Mouse (Mus musculus) heart, embryonic 11.5 days (tissue): ENCODE data around the gene Gm37240. TPM values are rescaled to one million over a fixed set of nuclear protein-coding genes. Genes with fewer than 3 reads are reported as not detected.

Source experiments
- ATAC-seq: fragments of 200-750 bp; cut with Nextera tagmentation; replicated peaks from 2 replicates; pipeline ENCODE4 v1.8.0; 2017; ENCODE audit warnings: moderate library complexity; ENCODE audit not compliant: insufficient number of reproducible peaks, low FRiP score, low TSS enrichment
- H3K27ac ChIP-seq: fragments of 300-500 bp; sonication (generic); 2 replicates; pipeline ENCODE4 v1.5.1; 2014; ENCODE audit warnings: mild to moderate bottlenecking, low read depth, low read length
- H3K27me3 ChIP-seq: fragments of 300-500 bp; sonication (generic); 2 replicates; pipeline ENCODE4 v1.6.1; 2014; ENCODE audit warnings: mild to moderate bottlenecking, low read length, mixed read lengths; ENCODE audit not compliant: control insufficient read depth, insufficient read depth
- H3K36me3 ChIP-seq: fragments of 300-500 bp; sonication (generic); 2 replicates; pipeline ENCODE4 v1.6.1; 2014; ENCODE audit warnings: mild to moderate bottlenecking, low read length, moderate library complexity, mixed read lengths; ENCODE audit not compliant: control insufficient read depth, insufficient read depth
- H3K4me1 ChIP-seq: fragments of 300-500 bp; sonication (generic); 2 replicates; pipeline ENCODE4 v1.6.1; 2014; ENCODE audit warnings: low read length; ENCODE audit not compliant: control insufficient read depth, insufficient read depth
- H3K4me2 ChIP-seq: fragments of 300-500 bp; sonication (generic); 2 replicates; pipeline ENCODE4 v1.6.1; 2014; ENCODE audit warnings: mild to moderate bottlenecking, moderate library complexity
- H3K4me3 ChIP-seq: fragments of 300-500 bp; sonication (generic); 2 replicates; pipeline ENCODE4 v1.5.1; 2014; ENCODE audit warnings: low read depth, low read length
- H3K9ac ChIP-seq: fragments of 300-500 bp; sonication (generic); 2 replicates; pipeline ENCODE4 v1.6.1; 2014; ENCODE audit warnings: mild to moderate bottlenecking, low read depth, low read length, moderate library complexity
- H3K9me3 ChIP-seq: fragments of 300-500 bp; sonication (generic); replicated peaks from 2 replicates; pipeline ENCODE4 v1.6.1; 2016; ENCODE audit warnings: low read length; ENCODE audit not compliant: control insufficient read depth
- WGBS: fragments of 180-500 bp; shearing (Covaris S2); extraction: QIAGEN DNeasy Blood & Tissue Kit; methylation state at CpG from one replicate; pipeline ENCODE4 v1.1.7; 2014; ENCODE audit not compliant: insufficient replicate concordance; 5-methylcytosine and 5-hydroxymethylcytosine counted together
- polyA plus RNA-seq: library from polyadenylated mRNA; unstranded; fragments of >200 nt; fragmentation: Nextera tagmentation; extraction: Ambion mirVana; gene quantifications from 2 replicates; pipeline ENCODE4 v1.2.1, GENCODE M21; 2014

Gene Gm37240
- polyA plus RNA-seq, 1 experiment from 2014 or later, result 4.5 TPM

DNA sequence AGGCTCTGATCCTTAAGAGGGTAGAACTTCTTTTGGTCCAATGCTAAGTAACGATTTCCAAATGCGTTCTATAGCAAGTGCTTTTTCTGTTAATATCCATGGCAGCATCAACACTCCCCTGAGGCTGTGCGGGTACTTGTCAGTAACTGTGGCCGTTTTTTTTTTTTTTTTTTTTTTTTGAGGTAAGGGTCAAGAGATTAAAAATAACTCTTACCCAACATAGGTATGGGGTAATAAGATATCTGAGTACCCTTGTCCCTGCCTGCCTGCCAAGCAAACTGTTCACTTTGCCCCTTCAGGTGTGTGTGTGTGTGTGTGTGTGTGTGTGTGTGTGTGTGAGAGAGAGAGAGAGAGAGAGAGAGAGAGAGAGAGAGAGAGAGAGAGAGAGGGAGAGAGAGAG is 1403.0 kb downstream of the Gm37240 start:
- no peak overlapping the region for H3K9ac ChIP-seq
- H3K27me3 ChIP-seq, result peaks cover 23% of the 10 kb centered on the region
- no peak overlapping the region for H3K4me2 ChIP-seq
- H3K4me1 ChIP-seq, result peaks cover 16% of the 10 kb centered on the region
- WGBS, result 77% methylated on average over 4 of the region's 4 CpGs
- H3K9me3 ChIP-seq, result no peaks in the 10 kb centered on the region
- no peaks in the 10 kb centered on the region for H3K36me3 ChIP-seq
- no peak overlapping the region for H3K4me3 ChIP-seq
- ATAC-seq, result no peak
- H3K27ac ChIP-seq, result no peak overlapping the region

DNA sequence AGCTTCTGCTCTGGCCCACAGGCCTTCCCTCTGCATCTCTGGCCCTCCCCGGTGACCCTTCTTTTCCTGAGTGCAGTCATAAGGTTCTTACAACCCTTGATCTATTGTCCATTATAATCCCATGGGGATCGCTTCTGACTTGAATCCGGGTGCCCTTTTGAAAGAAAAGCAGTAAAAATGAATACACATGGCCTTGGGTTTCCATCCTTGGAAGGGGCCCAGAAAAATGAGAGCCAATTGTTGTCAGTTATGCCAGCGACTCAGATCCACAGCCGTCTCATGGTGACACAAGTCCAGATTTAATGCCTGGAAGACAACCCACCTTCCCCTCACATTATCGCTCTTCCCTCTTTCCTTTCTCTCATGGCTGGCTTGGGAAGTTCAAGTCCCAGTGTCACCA is 1405.2 kb downstream of the Gm37240 start:
- H3K27ac ChIP-seq, result no peak overlapping the region

DNA sequence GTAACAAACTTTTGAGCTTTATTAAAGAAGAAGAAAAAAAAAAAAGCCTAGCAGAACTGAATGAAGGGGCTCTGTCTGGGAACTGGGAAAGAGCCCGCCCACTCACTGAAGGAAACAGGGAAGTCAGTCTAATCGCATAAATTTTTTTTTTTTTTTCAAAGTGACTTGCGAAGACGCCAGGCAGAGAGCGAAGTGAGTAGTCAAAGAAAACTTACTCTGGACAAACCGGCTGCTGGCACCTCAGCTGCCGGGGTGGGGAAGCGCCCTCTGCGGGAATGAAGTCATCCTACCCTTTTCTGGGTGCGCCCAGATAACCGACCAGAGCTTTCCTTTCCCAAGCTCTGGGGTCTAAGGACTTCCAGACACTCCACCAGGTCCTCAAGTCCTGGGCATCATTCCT is 1406.2 kb downstream of the Gm37240 start:
- peak overlapping the region; percentile 63 for H3K4me3 ChIP-seq
- H3K27ac ChIP-seq, result no peak overlapping the region
- H3K36me3 ChIP-seq, result no peaks in the 10 kb centered on the region
- no peak for ATAC-seq
- 2% methylated on average over 11 of the region's 11 CpGs for WGBS
- H3K9ac ChIP-seq, result no peak overlapping the region
- peaks cover 54% of the 10 kb centered on the region for H3K27me3 ChIP-seq
- H3K4me1 ChIP-seq, result peaks cover 16% of the 10 kb centered on the region
- no peaks in the 10 kb centered on the region for H3K9me3 ChIP-seq
- peak overlapping the region; percentile 97 for H3K4me2 ChIP-seq

More for the DNA sequence above, 1405.2 kb downstream of the Gm37240 start:
- ATAC-seq, result no peak
- no peaks in the 10 kb centered on the region for H3K9me3 ChIP-seq
- H3K4me3 ChIP-seq, result no peak overlapping the region
- 83% methylated on average over 6 of the region's 6 CpGs for WGBS
- H3K36me3 ChIP-seq, result no peaks in the 10 kb centered on the region
- peaks cover 45% of the 10 kb centered on the region for H3K27me3 ChIP-seq
- H3K9ac ChIP-seq, result no peak overlapping the region
- H3K4me1 ChIP-seq, result peaks cover 16% of the 10 kb centered on the region
- no peak overlapping the region for H3K4me2 ChIP-seq

DNA sequence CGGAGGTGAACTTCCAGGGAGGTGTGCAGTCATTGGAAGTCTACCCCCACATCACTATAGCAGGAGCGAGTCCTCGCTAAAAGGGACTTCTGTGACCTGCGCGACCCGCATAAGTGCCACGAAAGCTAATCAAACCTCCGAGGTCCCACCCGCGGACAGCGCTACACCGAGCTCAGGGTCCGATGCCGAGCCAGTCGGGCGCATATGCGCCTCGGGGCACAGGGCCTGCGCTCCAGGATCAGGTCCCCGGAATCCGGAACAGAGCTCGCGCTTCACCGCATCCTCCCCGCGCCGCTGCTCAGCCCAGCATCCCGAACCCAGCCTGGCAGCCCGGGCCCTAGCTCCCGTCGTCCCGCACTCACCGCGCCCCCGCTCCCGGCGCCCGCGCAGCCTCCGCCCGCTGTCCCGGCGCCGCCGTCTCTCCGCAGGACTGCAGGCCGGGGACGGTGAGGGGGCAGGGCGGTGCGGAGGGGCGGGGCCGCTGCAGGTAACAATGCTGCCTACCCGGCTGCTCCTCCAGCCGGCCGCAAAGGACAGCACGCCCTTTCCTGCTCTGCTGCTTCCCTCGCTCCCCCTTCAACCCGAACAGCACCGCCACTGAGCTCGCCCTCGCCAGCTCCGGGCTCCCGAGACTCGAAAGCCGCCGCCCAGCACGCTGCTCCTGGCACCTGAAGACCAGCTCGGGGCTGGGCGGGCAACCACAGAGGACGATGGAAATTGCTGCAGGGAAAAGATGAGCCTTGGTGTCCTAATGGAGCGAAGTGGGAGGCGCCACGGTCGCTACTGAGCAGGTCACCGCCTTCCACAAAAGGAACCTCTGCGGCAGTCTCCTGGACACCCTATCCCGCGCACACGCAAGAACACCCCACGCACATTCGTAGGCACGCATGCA is 1407.1 kb downstream of the Gm37240 start, which contains the start of gene Fhdc1:
Gene Fhdc1, minus strand, starts transcription at position 424 of the 892 bp plus-strand sequence.
- ATAC-seq, result peak; percentile 82
- H3K9me3 ChIP-seq, result no peaks in the 10 kb centered on the region
- peak within 1 kb of the TSS; percentile 63 for H3K4me3 ChIP-seq
- H3K9ac ChIP-seq, result peak within 1 kb of the TSS; percentile 66
- peaks cover 16% of the 10 kb centered on the region for H3K4me1 ChIP-seq
- under 1% methylated on average over 78 of the region's 82 CpGs for WGBS
- no peaks in the 10 kb centered on the region for H3K36me3 ChIP-seq
- peaks cover 61% of the 10 kb centered on the region for H3K27me3 ChIP-seq
- H3K27ac ChIP-seq, result no peak within 1 kb of the TSS
- peak within 1 kb of the TSS; percentile 97 for H3K4me2 ChIP-seq

DNA sequence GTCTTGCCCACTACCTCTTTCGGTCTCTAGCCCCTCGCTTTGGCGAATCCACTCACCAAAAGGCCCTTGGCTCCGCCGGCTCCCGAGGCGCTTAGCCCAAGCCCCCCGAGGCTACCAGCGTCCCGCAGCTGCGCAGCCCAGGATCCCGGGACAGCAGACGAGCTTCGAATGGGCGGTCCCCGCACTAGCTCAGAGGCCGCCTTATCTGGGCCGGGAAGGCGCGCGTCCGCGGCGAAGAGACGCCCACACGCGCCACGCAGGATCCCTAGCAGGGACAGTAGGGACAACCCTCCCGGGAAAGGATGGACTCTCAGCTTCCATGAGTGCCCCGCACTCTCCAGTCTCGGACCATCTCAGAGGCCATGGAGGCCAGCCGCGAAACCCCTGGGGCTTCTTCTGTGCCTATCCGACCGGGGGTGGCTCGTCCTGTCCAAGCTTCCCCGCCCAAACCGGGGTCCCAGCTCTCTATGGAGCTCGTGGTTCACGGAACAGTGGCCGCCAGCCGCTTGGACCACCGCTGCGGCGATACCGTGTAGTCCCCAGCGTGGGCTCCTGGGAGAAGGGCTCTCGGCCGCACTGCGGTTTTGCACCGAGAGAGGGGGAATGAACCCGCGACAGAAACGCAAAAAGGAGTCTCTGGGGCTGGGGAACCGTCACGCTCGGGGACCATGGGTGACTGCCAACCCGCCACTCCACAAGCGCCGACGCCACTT is 1407.9 kb downstream of the Gm37240 start:
- no peaks in the 10 kb centered on the region for H3K36me3 ChIP-seq
- H3K4me1 ChIP-seq, result peaks cover 16% of the 10 kb centered on the region
- H3K27ac ChIP-seq, result no peak overlapping the region
- peak overlapping the region; percentile 97 for H3K4me2 ChIP-seq
- no peaks in the 10 kb centered on the region for H3K9me3 ChIP-seq
- peak overlapping the region; percentile 63 for H3K4me3 ChIP-seq
- under 1% methylated on average over 61 of the region's 61 CpGs for WGBS
- H3K27me3 ChIP-seq, result peaks cover 67% of the 10 kb centered on the region
- ATAC-seq, result peak; percentile 73; the same call in 1 of the 2 replicates
- peak overlapping the region; percentile 66 for H3K9ac ChIP-seq

DNA sequence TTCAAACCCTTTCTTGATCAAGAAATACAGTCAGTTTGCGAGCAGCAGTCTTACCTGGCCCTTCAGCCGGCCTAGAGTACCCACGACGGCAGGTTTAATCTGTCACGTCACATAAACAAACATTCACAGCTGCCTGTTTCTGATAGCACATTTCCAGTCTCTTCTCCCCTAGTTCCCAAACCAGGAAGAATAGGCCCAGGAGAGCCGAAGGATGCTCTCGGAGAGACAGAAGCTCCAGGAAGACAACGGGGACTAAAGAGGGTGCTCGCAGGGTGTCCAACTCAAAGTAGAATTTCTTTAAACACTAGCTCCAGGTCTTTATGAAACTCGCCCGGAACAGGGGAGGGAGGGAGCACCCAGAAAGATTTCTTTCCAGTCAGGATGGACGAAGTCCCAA is 1408.4 kb downstream of the Gm37240 start:
- peak overlapping the region; percentile 66 for H3K9ac ChIP-seq
- H3K27ac ChIP-seq, result no peak overlapping the region
- H3K9me3 ChIP-seq, result no peaks in the 10 kb centered on the region
- WGBS, result 2% methylated on average over 11 of the region's 12 CpGs
- H3K36me3 ChIP-seq, result no peaks in the 10 kb centered on the region
- H3K4me3 ChIP-seq, result peak overlapping the region; percentile 63
- H3K4me2 ChIP-seq, result peak overlapping the region; percentile 97
- no peak for ATAC-seq
- H3K4me1 ChIP-seq, result peaks cover 16% of the 10 kb centered on the region
- peaks cover 70% of the 10 kb centered on the region for H3K27me3 ChIP-seq

DNA sequence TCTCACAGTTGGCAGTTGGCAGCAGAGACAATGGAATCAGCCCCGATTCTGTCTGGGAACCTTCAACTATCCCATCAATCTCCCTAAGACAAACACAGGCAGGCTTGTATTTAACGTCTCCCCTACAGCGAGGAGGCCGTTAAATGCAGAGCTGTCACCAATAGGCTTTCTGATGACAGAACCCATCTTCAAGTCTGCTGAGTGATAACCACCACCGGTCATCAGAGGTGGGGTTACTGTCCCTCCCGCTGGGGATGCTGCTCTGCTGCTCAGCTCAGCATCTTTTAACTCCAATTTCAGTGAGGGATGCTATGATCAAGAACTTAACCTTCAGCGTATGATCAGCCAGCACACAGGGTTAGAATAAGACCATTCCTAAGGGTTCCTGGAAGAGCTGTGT is 1409.1 kb downstream of the Gm37240 start:
- H3K4me2 ChIP-seq, result peak overlapping the region; percentile 97
- H3K4me1 ChIP-seq, result peaks cover 16% of the 10 kb centered on the region
- no peaks in the 10 kb centered on the region for H3K36me3 ChIP-seq
- no peaks in the 10 kb centered on the region for H3K9me3 ChIP-seq
- H3K4me3 ChIP-seq, result peak overlapping the region; percentile 63
- H3K27ac ChIP-seq, result no peak overlapping the region
- WGBS, result 4% methylated on average over 7 of the region's 7 CpGs
- ATAC-seq, result no peak
- H3K27me3 ChIP-seq, result peaks cover 75% of the 10 kb centered on the region
- H3K9ac ChIP-seq, result no peak overlapping the region

DNA sequence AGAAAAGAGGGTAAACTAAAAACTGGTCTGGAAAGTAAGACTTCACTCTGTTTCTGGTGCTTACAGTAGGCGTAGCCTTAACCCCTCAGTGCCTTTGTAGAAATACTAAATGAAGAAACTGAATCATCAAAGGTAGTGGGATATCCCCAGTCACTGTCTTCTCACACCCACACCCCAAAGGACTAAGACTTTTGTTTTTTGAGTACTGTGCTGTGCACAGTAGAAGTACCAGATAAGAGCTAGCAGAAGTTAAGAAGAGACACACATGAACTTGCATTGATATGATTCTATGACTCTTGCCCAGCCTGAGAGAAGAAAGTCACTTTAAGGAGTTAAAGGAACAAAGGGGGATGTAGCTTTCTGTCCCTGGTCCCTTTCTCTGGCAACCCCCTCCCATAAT is 1409.8 kb downstream of the Gm37240 start:
- peaks cover 16% of the 10 kb centered on the region for H3K4me1 ChIP-seq
- no peak overlapping the region for H3K4me3 ChIP-seq
- no peaks in the 10 kb centered on the region for H3K9me3 ChIP-seq
- peaks cover 72% of the 10 kb centered on the region for H3K27me3 ChIP-seq
- no peaks in the 10 kb centered on the region for H3K36me3 ChIP-seq
- H3K4me2 ChIP-seq, result peak overlapping the region; percentile 97
- ATAC-seq, result no peak
- no peak overlapping the region for H3K27ac ChIP-seq
- no peak overlapping the region for H3K9ac ChIP-seq
- 59% methylated on average over 1 of the region's 1 CpGs for WGBS
